In the genomic region with DNA sequence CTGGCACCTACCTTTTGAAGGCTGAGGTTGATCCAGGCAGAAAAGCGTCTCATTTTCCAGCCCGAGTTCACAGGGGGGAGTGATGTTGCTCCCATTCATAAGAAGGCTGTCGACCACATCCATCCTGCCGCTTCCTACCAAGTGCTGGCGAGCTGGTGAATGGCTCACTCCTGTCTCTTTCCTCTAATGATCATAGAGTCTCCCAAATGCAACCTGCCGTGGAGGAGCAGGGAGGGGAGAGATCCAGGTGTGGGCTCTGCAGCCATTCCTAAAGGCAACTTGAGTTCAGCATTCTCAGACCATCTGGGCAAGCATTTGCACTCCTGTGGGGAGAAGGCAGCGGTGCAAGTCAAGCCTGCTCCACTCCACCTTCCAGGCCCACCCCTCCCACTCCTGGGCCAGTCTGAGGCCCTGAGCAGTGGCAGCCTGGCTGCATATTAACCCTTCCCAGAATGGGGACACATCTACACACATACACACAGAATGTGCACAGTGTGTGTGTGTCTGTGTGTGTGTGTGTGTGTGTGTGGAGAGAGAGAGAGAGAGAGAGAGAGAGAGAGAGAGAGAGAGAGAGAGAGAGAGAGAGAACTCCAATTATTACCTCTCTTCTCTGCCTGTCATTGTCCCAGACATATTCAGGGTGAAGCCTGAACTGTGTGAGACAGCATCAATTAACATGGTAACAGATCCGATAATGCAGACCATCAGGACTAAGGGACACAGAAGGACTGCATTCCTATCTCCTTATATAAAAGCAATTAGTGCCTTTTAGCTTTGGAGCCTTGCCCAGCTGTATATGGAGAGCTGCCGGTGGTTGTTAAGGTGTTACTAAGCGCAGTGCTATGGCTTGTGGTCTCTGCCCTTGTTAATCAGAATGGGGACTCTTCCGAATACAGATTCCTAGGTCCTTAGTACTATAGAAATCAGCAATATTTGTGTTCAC, we compare ENCODE assay signal across 9 mouse cellular contexts. TPM values are rescaled to one million over a fixed set of nuclear protein-coding genes. Genes with fewer than 3 reads are reported as not detected.
A peak's percentile ranks its signal among the peaks of the same experiment; 100 is the strongest.
DNase-seq lines count a peak whose midpoint lies in the region; ATAC-seq and TF ChIP-seq lines count a peak whose summit lies in the region.
"Had no signal": no experiment of that assay in that cellular context is flagged by ENCODE, and none has a peak within 500 bp of the region (broad histone marks: within the 10 kb centered on the region; RNA-seq: fewer than 3 reads in every experiment).

A gene (minus strand): TSS at position 471 of the 943 bp plus-strand sequence.

- H3K9me3 ChIP-seq in hindbrain, embryonic 11.5 days (ENCODE audit: control insufficient read depth, low read length), result no peaks in the 10 kb centered on the region
- no peaks in the 10 kb centered on the region for H3K9me3 ChIP-seq in midbrain, embryonic 16.5 days (replicated peaks; ENCODE audit: control insufficient read depth, low read length, poor library complexity, severe bottlenecking)
- H3K9me3 ChIP-seq: limb, embryonic 15.5 days had no signal

- no peaks in the 10 kb centered on the region for H3K36me3 ChIP-seq in hindbrain, embryonic 11.5 days (ENCODE audit: control insufficient read depth, insufficient read depth, low read length)
- no peaks in the 10 kb centered on the region for H3K36me3 ChIP-seq in midbrain, embryonic 16.5 days (ENCODE audit: control insufficient read depth, insufficient read depth, low read length)
- H3K36me3 ChIP-seq: limb, embryonic 15.5 days had no signal

- TF ChIP-seq CTCF in layer of hippocampus, adult 2 months (conservative IDR thresholded peaks at IDR 0.05), result no peak

- ATAC-seq in hindbrain, embryonic 11.5 days (ENCODE audit: low FRiP score), result peak; percentile 79
- ATAC-seq in midbrain, embryonic 16.5 days, result peak; percentile 84

- peaks cover 6% of the 10 kb centered on the region; the same call in 1 of the 2 replicates for H3K4me1 ChIP-seq in hindbrain, embryonic 11.5 days (replicated peaks; ENCODE audit: control insufficient read depth, insufficient read depth, low read length)
- H3K4me1 ChIP-seq in midbrain, embryonic 16.5 days (ENCODE audit: control insufficient read depth, insufficient read depth, low read length), result peaks cover 18% of the 10 kb centered on the region

- 0 out of 2 replicates have a peak within 1 kb of the TSS, but pooled peaks have one; percentile 7 for H3K9ac ChIP-seq in hindbrain, embryonic 11.5 days (ENCODE audit: low read depth, low read length)
- H3K9ac ChIP-seq in midbrain, embryonic 16.5 days (ENCODE audit: low read depth, low read length), result no peak within 1 kb of the TSS; the same call in 1 of the 2 replicates
- H3K9ac ChIP-seq: limb, embryonic 15.5 days had no signal

- no peak within 1 kb of the TSS for H3K27ac ChIP-seq in hindbrain, embryonic 11.5 days (ENCODE audit: low read depth, low read length)
- H3K27ac ChIP-seq in midbrain, embryonic 16.5 days (ENCODE audit: low read length), result no peak within 1 kb of the TSS
- H3K27ac ChIP-seq in layer of hippocampus, adult 2 months, result no peak within 1 kb of the TSS
- H3K27ac ChIP-seq: limb, embryonic 15.5 days had no signal

- WGBS in hindbrain, embryonic 11.5 days, result 43% methylated on average over 11 of the region's 11 CpGs
- WGBS in midbrain, embryonic 16.5 days, result 18% methylated on average over 11 of the region's 11 CpGs

- H3K4me3 ChIP-seq in hindbrain, embryonic 11.5 days (ENCODE audit: low read depth, low read length), result no peak within 1 kb of the TSS
- H3K4me3 ChIP-seq in midbrain, embryonic 16.5 days (ENCODE audit: low read depth, low read length), result no peak within 1 kb of the TSS
- H3K4me3 ChIP-seq in layer of hippocampus, adult 2 months, result no peak within 1 kb of the TSS
- H3K4me3 ChIP-seq: limb, embryonic 15.5 days had no signal

- H3K27me3 ChIP-seq in hindbrain, embryonic 11.5 days (ENCODE audit: control insufficient read depth, insufficient read depth, low read length), result no peaks in the 10 kb centered on the region
- no peaks in the 10 kb centered on the region for H3K27me3 ChIP-seq in midbrain, embryonic 16.5 days (ENCODE audit: control insufficient read depth, insufficient read depth, low read depth, low read length)
- H3K27me3 ChIP-seq: limb, embryonic 15.5 days had no signal

- no peak within 1 kb of the TSS for H3K4me2 ChIP-seq in hindbrain, embryonic 11.5 days (replicated peaks; ENCODE audit: low read depth, low read length)
- H3K4me2 ChIP-seq in midbrain, embryonic 16.5 days (ENCODE audit: low read length), result peak within 1 kb of the TSS; percentile 27
- H3K4me2 ChIP-seq: limb, embryonic 15.5 days had no signal

- DNase-seq in embryo, embryonic 9.5 days (ENCODE audit: extremely low spot score), result peak; percentile 15
- DNase-seq in hindbrain, embryonic 11.5 days (ENCODE audit: low spot score), result peak; percentile 41
- DNase-seq in kidney, postnatal 4 days, result peak; percentile 58 to 76
- DNase-seq in spleen, postnatal 36 days (ENCODE audit: low spot score in 2 of 2), result no peak
- DNase-seq in yolk sac, embryonic 10.5 days (ENCODE audit: low spot score), result no peak
- no peak for DNase-seq in layer of hippocampus, adult 2 months (ENCODE audit: low spot score in 2 of 2)
- no peak for DNase-seq in left cerebral cortex, adult 18-20 months (ENCODE audit: low spot score in 2 of 2)

RNA-seq across cellular contexts. Expression of the gene that starts here (rescaled TPM):
- polyA plus RNA-seq in hindbrain, embryonic 11.5 days (2014; fragmentation: Nextera tagmentation; extraction: Ambion mirVana), result 1.8 and 1.9 TPM in 2 replicates
- 0.88 and 0.97 TPM in 2 replicates for polyA plus RNA-seq in midbrain, embryonic 16.5 days (2015; fragmentation: Nextera tagmentation; extraction: Ambion mirVana)
- total RNA-seq in layer of hippocampus, adult 2 months (2021), result not detected
- total RNA-seq in left cerebral cortex, adult 18-20 months (2021), result under 1 TPM in 1 of 2 experiments, not detected in 1; 0.33 TPM

Comparison
In these comparisons a context has a peak if more than half of its experiments do, and no peak if none do; other contexts are left out.
1. Peak in ATAC-seq and H3K4me2 ChIP-seq in midbrain, embryonic 16.5 days; RNA of the gene not detected or under 1 TPM.
2. DNase-seq: peak in embryo, embryonic 9.5 days (single experiment), hindbrain, embryonic 11.5 days (single experiment) and kidney, postnatal 4 days (2 of 2); none in spleen, postnatal 36 days (0 of 2), yolk sac, embryonic 10.5 days (single experiment), layer of hippocampus, adult 2 months (0 of 2) and left cerebral cortex, adult 18-20 months (0 of 2).